Mouse (Mus musculus) brain, adult 2 months (tissue): ENCODE measurements around the gene Cenpp.
A peak's percentile ranks its signal among the peaks of the same experiment; 100 is the strongest.

ENCODE experiments used
- DNase-seq: peaks from one replicate; pipeline ENCODE4 v3.0.0; 2011; ENCODE audit warnings: low read depth, low spot score

The Cenpp gene

GRCm38 (mm10) chr13:49530636-49531035, 121.9 kb downstream of the Cenpp start:
- no peak for DNase-seq

- no peak for DNase-seq
Observed at GRCm38 (mm10) chr13:49526235-49526634, 126.3 kb downstream of the Cenpp start.

GRCm38 (mm10) chr13:49518761-49519160, 133.8 kb downstream of the Cenpp start:
- no peak for DNase-seq

- peak; percentile 40 for DNase-seq
Observed at GRCm38 (mm10) chr13:49507176-49507575, 145.4 kb downstream of the Cenpp start.

DNA sequence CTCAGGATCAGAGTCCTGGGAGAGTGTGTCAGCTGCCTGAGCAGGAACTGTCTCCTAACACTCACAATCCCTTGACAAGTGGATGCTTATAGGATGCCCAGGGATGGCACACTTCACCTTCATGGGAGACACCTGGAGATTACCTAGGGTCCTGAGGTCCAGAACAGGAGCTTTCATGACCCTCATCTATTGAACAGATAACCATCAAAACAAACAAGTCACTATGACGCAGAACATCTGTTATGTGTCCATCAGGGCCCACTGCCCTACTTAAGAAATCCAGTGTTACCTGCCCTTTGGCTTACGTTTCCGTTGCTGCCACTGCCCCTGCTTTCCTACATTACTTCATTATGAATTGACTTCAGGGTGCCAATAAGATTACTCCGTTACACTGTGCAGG, 146.8 kb downstream of the Cenpp start:
- no peak for DNase-seq

- no peak for DNase-seq
Observed at GRCm38 (mm10) chr13:49504510-49504909, 148.1 kb downstream of the Cenpp start, which contains the start of gene Ecm2. Gene Ecm2, plus strand, starts transcription at chr13:49504810.

GRCm38 (mm10) chr13:49492376-49493368, 159.9 kb downstream of the Cenpp start, which contains the start of gene Tes3-ps:
Gene Tes3-ps, plus strand, starts transcription at chr13:49493318.
- peak; percentile 32 for DNase-seq

- DNase-seq, result peak; percentile 47
Observed at GRCm38 (mm10) chr13:49485388-49485787, 167.2 kb downstream of the Cenpp start.

- DNase-seq, result peak; percentile 66
Observed at GRCm38 (mm10) chr13:49480551-49480950, 172.0 kb downstream of the Cenpp start.

- peak; percentile 84 for DNase-seq
Observed at GRCm38 (mm10) chr13:49480057-49480456, 172.5 kb downstream of the Cenpp start.

GRCm38 (mm10) chr13:49479399-49479798, 173.2 kb downstream of the Cenpp start:
- DNase-seq, result no peak

GRCm38 (mm10) chr13:49478851-49479374, 173.7 kb downstream of the Cenpp start:
- DNase-seq, result no peak

DNA sequence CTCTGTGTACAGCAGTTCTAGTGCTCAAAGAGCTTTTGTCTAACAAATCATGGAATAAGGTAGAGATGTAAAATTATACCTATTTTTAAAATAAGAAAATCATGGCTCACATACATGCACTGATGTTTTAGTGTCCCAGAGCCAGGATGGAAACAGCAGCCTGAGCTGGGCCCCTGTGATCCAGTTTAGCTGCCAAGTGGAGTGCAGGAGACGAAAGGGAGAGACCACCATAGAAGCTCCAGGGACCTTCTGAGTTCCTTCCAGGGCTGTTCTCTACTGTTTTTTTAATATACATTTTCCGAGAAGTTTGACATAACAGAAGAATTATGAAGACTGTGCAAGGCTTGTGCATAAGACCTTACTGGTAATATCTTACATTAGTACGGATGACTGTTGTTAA, 174.7 kb downstream of the Cenpp start:
- DNase-seq, result no peak

GRCm38 (mm10) chr13:49472676-49473005, 179.9 kb downstream of the Cenpp start:
- no peak for DNase-seq

- no peak for DNase-seq
Observed at GRCm38 (mm10) chr13:49471981-49472675, 180.5 kb downstream of the Cenpp start.

DNA sequence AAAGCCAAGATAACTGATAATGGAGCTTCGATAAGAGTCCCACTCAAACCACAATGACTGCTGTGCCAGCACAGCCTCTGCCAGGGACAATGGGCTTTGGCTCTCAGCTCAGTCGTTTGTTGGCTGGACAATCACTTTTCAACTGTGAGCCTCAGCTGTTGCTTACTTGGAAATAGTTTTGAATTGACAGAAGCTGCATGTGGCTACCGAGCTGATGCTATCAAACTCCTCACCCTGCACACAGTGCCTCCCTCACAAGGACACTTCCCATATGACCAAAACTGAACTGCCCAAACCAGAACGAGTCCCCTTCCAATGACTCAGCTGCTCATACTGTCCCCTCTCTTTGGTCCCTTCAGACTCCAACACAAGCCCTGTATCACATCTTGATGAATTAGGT, 181.8 kb downstream of the Cenpp start:
- peak; percentile 53 for DNase-seq

- DNase-seq, result no peak
Observed at GRCm38 (mm10) chr13:49470319-49470718, 182.3 kb downstream of the Cenpp start.

- peak; percentile 32 for DNase-seq
Observed at GRCm38 (mm10) chr13:49469002-49469401, 183.6 kb downstream of the Cenpp start.

- DNase-seq, result no peak
Observed at GRCm38 (mm10) chr13:49467585-49467984, 185.0 kb downstream of the Cenpp start.

DNA sequence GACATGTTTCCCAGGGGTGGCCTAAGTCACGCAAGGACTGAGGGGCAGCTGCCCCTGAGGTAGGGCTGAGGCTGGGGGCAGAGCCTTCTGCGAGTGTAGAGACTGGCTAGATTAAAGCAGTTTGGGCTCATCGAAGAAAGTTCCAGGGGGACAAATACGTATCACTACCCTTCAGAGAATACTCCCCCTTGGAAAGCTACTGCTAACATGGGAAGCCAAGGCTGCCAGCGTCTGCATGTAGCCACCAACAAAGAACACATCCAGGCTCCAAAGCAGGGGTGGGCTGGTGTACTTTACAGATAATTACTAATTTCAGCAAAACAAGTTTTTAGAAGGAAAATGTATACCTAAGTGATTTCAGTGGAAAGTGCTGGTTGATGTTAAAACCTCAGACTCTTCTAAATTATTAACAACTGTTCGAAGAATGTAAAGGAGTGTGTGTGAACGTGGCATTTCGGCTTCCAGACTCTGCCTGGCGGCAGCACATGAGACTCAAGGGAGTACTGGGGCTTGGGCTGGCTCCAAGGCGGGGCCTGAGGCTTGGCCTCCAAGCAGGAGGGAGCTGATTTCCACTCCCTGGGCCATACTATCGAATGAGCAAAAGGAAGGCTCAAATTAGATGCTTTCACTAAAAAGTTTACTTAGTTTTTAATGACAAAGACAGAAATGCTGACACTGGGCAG, 186.1 kb downstream of the Cenpp start:
- DNase-seq, result no peak

GRCm38 (mm10) chr13:49465875-49466274, 186.7 kb downstream of the Cenpp start:
- DNase-seq, result no peak

DNA sequence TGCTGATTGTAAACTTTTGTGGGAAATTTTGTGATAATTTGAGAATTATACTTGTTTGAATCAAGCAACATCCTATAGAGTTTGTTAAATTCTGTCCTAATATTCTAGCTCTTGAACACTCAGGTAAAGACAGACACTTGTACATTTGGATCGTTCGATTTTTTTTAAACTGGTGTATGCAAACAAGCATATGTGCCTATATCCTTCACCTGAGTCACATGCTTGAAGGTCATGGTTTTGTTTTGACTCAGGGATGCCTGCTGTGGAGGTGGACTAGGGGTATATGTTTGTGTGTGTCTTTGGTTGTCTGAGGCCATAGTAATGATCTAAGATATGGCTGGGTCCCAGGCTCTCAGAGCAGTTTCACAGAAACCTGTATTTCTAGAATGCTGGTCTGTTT, 189.7 kb downstream of the Cenpp start:
- no peak for DNase-seq
